Mouse (Mus musculus): Measurements from ENCODE around the gene Cyp3a25. TPM values are rescaled to one million over a fixed set of nuclear protein-coding genes. Genes with fewer than 3 reads are reported as not detected.
"Not testable (repeated sequence)": the region's sequence is repeated elsewhere in the genome, so short reads cannot be mapped to it uniquely, and the experiment has no call there.

The Cyp3a25 gene
- total RNA-seq (2021), result not detected
- long read RNA-seq, experiment 1, result 0 reads
- long read RNA-seq, experiment 2, result 0 reads

DNA sequence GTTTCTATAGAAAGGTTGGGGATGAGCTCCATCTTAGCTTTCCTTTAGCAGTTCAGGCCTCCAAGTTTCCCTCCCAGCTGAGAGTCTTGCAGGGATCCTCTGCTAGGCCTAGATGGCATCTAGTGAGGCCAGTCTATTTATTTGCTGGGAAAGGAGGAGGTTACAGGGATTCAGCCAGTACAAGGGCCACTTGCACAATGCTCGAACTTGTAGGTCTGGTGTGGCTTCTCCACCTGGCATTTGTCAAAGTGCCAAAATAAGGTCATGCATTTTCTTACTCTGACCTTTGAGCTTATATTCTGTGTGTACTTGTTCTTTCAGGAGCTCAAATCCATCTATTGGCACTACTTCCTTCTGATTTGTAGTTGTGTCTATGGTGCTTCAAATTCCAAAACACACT, at the start of gene Cyp3a25:
TSS of gene Cyp3a25 (minus strand) at position 110 of the 400 bp plus-strand sequence.
- H3K27ac ChIP-seq; DNase-seq; intact Hi-C loops (cut with DNase I); H3K4me3 ChIP-seq: not testable (repeated sequence)

DNA sequence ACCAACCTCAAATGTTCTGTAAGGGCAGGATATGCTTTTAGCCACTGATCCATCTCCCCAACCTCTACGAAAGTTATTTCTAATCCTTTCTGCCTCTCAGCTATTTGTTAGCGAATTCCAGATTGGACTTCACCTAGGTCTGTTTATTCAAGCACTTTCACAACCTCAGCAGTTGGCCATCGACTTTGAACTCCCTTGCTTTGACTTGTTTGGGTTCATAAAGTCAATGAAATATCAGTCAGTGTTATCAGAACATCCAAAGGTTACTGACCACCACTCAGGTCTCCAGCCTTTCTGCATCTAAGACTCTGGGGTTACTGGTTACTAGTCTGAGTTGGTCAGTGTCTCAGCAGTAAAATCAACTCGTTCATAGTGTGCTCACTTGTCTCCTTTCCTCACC, 11.7 kb upstream of the Cyp3a25 start:
- H3K27ac ChIP-seq, result no peak overlapping the region
- DNase-seq, result no peak
- no peak overlapping the region for H3K4me3 ChIP-seq
- TF ChIP-seq CTCF (IDR thresholded peaks at IDR 0.05), result no peak
- intact Hi-C loops (cut with DNase I), result no loop called here

DNA sequence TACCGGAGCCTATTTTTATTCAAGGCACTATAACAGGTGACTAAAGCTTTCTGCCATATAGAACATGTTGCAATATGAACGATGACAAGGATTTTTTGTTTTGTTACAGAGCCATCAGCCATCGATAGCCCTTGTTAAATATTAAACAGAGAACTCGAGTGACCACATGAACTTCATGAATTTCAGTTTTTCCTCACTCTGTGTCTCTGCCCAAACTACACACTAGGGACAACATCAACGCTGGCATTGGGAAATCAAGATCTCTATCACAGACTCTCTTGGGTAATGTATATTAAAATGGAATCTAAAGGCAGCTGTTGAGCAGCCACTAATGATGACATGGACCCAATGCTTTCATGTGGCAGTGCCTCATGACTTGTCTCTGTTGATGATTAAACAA, 8.9 kb upstream of the Cyp3a25 start:
- no peak overlapping the region for H3K27ac ChIP-seq
- intact Hi-C loops (cut with DNase I), result no loop called here
- H3K4me3 ChIP-seq, result no peak overlapping the region
- TF ChIP-seq CTCF (IDR thresholded peaks at IDR 0.05), result no peak
- DNase-seq, result no peak

DNA sequence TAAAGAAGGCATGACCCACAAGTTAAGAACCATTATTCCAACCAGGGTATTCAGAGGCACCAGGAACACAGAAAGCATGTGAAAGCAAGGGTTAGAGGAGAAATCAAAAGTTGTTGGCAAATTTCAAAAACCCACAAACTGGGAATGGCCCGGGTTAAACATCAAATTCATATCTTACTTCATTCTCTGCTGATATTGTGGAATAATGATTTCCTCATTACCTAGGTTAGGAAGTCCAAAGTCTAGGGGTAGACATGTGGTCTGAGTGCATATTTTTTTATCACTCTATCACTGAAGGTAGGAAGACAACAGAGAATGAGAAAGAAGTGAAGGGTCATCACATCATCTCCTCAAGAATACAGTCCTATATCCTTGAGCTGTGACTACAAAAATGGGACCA, 1.8 kb upstream of the Cyp3a25 start:
- H3K27ac ChIP-seq, result no peak overlapping the region
- intact Hi-C loops (cut with DNase I), result no loop called here
- DNase-seq, result no peak
- no peak overlapping the region for H3K4me3 ChIP-seq
- TF ChIP-seq CTCF (IDR thresholded peaks at IDR 0.05), result no peak

DNA sequence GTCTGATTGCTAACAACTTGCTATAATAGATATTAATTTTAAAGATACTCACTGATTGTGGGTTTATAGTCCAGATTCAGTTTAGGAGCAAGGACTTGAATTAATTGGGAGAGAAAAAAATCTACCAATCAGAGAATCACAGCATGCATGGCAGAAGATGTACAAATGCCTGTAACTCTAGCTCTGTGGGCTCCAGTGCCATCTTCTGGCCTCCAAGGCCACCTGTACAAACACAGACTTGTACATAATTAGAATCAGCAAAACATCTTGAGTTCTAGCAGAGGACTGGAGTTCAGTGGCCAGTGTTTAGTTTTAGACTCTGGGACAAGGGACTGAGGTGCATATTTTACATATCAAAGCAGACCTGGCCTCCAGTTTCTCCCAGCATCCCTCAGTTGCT, 42.3 kb downstream of the Cyp3a25 start:
- Histone ChIP-seq H3K27ac (no peak overlapping the region), H3K4me3 (no peak overlapping the region)
- no peak for DNase-seq
- intact Hi-C loops (cut with DNase I), result no loop called here
- TF ChIP-seq CTCF (IDR thresholded peaks at IDR 0.05), result no peak

Other genes starting within 250 kb of the Cyp3a25 start
- gene Cyp3a44, start 203.7 kb downstream of the Cyp3a25 start, total RNA-seq (2021), result not detected
- gene Cyp3a11, start 129.7 kb downstream of the Cyp3a25 start, total RNA-seq (2021), result not detected
- gene Cyp3a59, start 69.6 kb upstream of the Cyp3a25 start, total RNA-seq (2021), result not detected
- gene Gm5565, start 150.9 kb upstream of the Cyp3a25 start, total RNA-seq (2021), result not detected
- gene Gm6309, start 161.1 kb upstream of the Cyp3a25 start, total RNA-seq (2021), result not detected
- gene 1700001J03Rik, start 175.7 kb upstream of the Cyp3a25 start, total RNA-seq (2021), result 1 to 10 TPM in 1 of 2 experiments, under 1 TPM in 1; 0.79 to 1.4 TPM
- 10 to 100 TPM; 40.9 to 41.5 TPM for gene Rnf6, start 211.9 kb upstream of the Cyp3a25 start, total RNA-seq (2021)
- gene Cdk8, start 221.6 kb upstream of the Cyp3a25 start, total RNA-seq (2021), result 10 to 100 TPM; 16.8 to 17.6 TPM